Mouse (Mus musculus) E14TG2a.4 (cell line): ENCODE data around the gene Hexim1.

Experiments
- H3K27me3 ChIP-seq: 2 replicates; pipeline ENCODE4 v1.6.1; 2014; ENCODE audit warnings: low read length, control low read depth; ENCODE audit not compliant: insufficient read depth
- H3K36me3 ChIP-seq: 2 replicates; pipeline ENCODE4 v1.6.1; 2014; ENCODE audit warnings: low read length, control low read depth; ENCODE audit not compliant: insufficient read depth
- H3K4me1 ChIP-seq: replicated peaks from 2 replicates; pipeline ENCODE4 v1.6.1; 2014; ENCODE audit warnings: low read depth, low read length, control low read depth
- H3K4me3 ChIP-seq: replicated peaks from 2 replicates; pipeline ENCODE4 v1.5.1; 2014; ENCODE audit warnings: mild to moderate bottlenecking, low read length
- H3K9me3 ChIP-seq: 2 replicates; pipeline ENCODE4 v1.6.1; 2014; ENCODE audit warnings: low read length, control low read depth
- CTCF ChIP-seq: conservative IDR thresholded peaks from 2 replicates; pipeline ENCODE4 v1.5.1; 2014; ENCODE audit warnings: low read length
- NANOG ChIP-seq: IDR thresholded peaks from 2 replicates; pipeline ENCODE4 v1.6.1; 2014; ENCODE audit warnings: borderline replicate concordance, low read length, mixed read lengths
- POU5F1 ChIP-seq: IDR thresholded peaks from 2 replicates; pipeline ENCODE4 v1.6.1; 2014; ENCODE audit warnings: low read length, borderline replicate concordance

Gene Hexim1

DNA sequence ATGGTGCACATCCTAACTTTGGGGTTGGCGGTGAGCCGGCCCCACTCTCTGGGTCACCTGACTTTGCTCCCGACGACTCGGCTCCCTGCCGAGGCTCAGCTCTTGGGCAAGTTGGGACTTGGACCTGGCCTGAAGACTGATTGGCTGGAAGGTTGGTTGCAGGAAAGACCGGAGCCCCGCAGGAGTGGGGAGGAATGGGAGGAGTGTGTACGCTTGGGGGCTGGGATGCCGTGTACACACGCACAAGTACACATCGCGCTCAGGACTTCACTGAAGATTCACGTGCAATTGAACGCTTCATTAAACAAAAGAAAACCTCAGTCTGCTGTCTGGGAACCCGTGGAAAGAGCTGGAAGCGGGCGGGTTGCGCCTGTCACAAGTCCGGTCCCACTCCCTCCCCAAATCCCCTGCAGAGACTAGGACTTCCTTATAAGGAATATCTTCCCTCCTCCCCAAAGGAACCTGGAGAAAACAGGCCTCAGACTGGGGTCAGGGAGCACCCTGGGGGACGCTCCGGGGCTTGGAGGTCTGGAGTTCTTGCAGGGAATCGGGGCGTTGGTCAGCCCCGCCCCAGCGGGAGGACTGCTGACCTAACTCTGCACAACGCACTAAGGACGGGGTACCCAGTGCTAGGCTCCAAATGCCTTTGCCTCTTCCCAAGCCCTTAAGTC lies 4.0 kb upstream of the Hexim1 start:
- Histone ChIP-seq H3K9me3 (no peaks in the 10 kb centered on the region), H3K27me3 (no peaks in the 10 kb centered on the region), H3K4me1 (peaks cover 63% of the 10 kb centered on the region), H3K36me3 (peaks cover 33% of the 10 kb centered on the region), H3K4me3 (peak overlapping the region; percentile 89)
- TF ChIP-seq CTCF (no peak), POU5F1 (no peak), NANOG (no peak)

DNA sequence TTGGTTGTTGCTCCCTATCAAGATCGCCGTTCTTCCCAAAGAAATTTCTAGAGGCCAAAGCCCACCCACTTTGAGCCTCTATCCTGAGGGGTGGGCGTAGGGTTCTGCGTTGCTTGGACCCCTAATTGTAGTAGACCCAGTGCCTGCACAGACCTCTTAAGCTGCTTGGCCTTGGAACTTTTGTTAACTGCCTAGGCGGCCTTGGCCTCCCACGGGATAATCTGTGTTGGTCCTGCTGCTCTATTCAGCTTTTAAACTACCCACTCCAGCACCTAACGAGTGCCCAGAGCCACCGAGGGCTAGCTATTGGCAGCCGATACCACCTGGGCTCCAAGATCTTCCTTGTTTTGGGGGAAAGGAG lies 3.5 kb upstream of the Hexim1 start:
- H3K4me3 ChIP-seq = peak overlapping the region; percentile 89
- H3K36me3 ChIP-seq = peaks cover 37% of the 10 kb centered on the region
- no peaks in the 10 kb centered on the region for H3K27me3 ChIP-seq
- no peaks in the 10 kb centered on the region for H3K9me3 ChIP-seq
- peak; percentile 81 for TF ChIP-seq NANOG
- TF ChIP-seq POU5F1 = no peak
- no peak for TF ChIP-seq CTCF
- H3K4me1 ChIP-seq = peaks cover 59% of the 10 kb centered on the region

DNA sequence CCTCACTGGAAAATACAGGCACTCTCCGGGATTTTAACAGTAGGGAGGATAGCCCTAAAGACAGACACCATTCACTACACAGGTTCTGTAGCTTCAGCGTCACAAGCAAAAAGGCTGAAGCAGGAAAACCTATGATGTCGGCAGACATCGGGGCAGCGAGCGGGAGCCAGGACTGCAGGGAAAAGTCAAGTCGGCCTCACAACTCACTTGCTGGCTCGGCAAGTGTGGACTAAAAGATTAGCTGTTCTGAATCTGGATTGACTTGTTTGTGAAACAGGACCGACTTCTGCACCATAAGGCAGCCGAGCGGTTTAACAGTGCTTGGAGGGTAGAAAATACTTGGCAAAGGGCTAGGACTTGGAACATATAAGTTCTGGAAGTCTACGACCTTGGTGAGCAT lies 3.0 kb upstream of the Hexim1 start:
- no peaks in the 10 kb centered on the region for H3K27me3 ChIP-seq
- peak overlapping the region; percentile 89 for H3K4me3 ChIP-seq
- peaks cover 39% of the 10 kb centered on the region for H3K36me3 ChIP-seq
- H3K4me1 ChIP-seq = peaks cover 60% of the 10 kb centered on the region
- no peaks in the 10 kb centered on the region for H3K9me3 ChIP-seq
- no peak for TF ChIP-seq CTCF
- no peak for TF ChIP-seq NANOG
- TF ChIP-seq POU5F1 = no peak

DNA sequence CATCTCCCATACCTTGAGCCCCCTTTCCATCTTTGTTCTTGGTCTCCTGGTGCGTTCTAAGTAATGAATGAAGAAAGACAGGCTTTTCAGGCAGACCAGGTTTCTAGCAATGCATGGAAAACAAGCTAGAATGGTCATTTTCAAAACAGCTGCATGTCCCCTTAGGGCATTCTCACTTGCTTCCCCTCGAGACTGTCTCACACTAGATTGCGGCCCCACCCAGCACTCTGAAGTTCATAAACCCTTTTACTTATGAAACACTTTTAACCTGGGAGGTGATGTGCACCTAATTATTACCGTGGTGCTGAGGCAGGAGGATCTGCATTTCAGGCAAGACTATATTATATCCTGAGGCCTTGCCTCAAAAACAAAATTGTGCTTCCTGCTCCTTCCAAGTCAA lies 2.3 kb upstream of the Hexim1 start:
- peak overlapping the region; percentile 89 for H3K4me3 ChIP-seq

DNA sequence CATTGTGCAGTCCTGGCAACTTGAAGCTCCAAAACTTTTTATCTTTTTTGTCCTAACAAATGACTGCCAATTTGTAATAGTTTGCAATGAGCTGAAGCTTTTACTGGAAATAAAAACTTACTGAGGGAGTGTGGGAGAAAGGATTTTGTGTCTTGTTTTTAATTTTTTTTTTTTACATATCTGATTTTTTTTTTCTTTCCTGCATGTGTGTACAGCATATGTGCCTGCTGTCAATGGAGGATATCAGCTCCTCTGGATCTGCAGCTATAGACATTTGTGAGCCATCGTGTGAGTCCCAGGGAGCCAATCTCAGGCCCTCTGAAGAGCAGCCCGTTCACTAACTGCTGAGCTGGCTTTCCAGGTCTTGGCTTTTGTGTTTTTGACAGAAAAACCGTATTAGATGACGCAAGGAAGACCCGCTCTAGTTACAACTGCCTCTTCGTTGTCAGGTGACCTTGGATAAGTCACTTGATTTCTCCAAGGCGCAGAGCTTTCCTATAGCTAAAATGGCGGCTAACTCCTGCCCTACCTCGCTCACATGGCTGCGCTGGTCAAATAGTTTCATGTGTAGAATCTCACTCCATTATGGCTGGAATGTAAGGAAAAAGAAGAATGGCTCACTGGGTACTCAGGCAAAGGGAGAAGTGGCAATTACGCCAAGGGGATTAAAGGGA lies 1.6 kb upstream of the Hexim1 start:
- TF ChIP-seq POU5F1 = no peak
- no peak for TF ChIP-seq CTCF
- TF ChIP-seq NANOG = no peak
- H3K27me3 ChIP-seq = no peaks in the 10 kb centered on the region
- H3K36me3 ChIP-seq = peaks cover 39% of the 10 kb centered on the region
- peaks cover 67% of the 10 kb centered on the region for H3K4me1 ChIP-seq
- H3K9me3 ChIP-seq = no peaks in the 10 kb centered on the region
- H3K4me3 ChIP-seq = peak overlapping the region; percentile 89

More for the DNA sequence above, 2.3 kb upstream of the Hexim1 start:
- Histone ChIP-seq H3K36me3 (peaks cover 42% of the 10 kb centered on the region), H3K9me3 (no peaks in the 10 kb centered on the region), H3K4me1 (peaks cover 68% of the 10 kb centered on the region), H3K27me3 (no peaks in the 10 kb centered on the region)
- no peak for TF ChIP-seq POU5F1
- TF ChIP-seq NANOG = no peak
- no peak for TF ChIP-seq CTCF

DNA sequence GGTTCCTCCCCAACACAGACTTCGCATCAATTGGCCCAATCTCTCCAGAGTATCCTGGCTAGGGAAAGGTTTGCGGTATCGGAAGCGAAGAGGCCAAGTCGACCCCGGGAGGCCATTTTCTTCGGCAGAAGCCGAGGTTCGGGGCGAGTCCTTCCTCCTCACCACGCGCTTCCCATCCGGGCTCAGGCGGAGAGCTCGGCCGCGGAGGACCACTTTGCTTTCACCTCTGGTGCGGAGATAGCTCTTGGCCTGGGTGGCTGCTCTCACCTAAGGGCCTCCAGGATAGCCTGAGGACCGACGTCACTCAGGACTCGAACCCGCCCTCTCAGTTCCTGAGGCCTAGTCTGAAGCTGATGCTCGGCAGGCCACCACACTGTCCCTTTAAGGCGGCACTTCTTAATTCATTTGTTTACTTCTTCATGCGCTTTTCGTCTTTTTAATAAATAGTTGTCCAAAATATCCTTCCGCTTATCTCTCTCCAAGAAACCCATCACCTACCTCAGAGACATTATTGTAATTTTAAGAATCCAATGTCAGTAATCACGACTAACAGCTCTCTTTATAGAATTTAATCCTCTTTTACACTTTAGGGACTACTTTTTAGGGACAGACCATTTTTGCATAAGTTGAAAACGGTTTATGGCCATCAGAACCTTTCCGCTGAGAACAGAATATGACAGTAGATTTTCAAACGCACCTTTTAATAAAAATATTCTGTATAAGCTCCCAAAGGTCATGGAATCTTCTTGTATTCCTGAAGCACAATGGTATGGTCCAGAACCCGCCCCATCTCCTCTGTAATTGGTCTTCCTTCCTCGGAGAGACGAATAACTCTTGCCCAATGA lies 646 bp upstream of the Hexim1 start:
- peaks cover 36% of the 10 kb centered on the region for H3K36me3 ChIP-seq
- TF ChIP-seq NANOG = no peak
- TF ChIP-seq POU5F1 = no peak
- no peak for TF ChIP-seq CTCF
- no peaks in the 10 kb centered on the region for H3K9me3 ChIP-seq
- H3K4me3 ChIP-seq = peak overlapping the region; percentile 89
- H3K27me3 ChIP-seq = no peaks in the 10 kb centered on the region
- H3K4me1 ChIP-seq = peaks cover 58% of the 10 kb centered on the region

DNA sequence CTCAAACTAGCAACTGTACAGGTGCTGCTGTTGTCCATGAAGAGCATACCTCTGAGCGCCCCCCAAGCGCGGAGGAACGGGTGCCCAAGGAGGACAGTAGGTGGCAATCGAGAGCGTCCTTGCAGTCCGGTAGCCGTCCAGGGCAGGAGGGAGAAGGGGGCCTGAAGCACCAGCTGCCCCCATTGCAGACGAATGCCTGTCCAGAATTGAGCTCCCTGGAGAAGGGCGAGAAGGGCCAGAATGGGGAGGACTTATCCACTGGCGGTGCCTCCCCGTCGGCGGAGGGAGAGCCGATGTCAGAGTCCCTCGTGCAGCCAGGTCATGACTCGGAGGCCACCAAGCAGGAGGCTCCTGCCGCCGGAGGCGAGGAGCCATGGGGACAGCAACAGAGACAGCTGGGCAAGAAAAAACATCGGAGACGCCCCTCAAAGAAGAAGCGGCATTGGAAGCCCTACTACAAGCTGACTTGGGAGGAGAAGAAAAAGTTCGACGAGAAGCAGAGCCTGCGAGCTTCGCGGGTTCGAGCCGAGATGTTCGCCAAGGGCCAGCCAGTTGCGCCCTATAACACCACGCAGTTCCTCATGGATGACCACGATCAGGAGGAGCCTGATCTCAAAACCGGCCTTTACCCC lies 1.0 kb downstream of the Hexim1 start:
- Histone ChIP-seq H3K4me3 (peak overlapping the region; percentile 88), H3K36me3 (peaks cover 36% of the 10 kb centered on the region), H3K9me3 (no peaks in the 10 kb centered on the region), H3K27me3 (no peaks in the 10 kb centered on the region), H3K4me1 (peaks cover 48% of the 10 kb centered on the region)
- TF ChIP-seq NANOG (no peak), CTCF (peak; percentile 21), POU5F1 (no peak)

DNA sequence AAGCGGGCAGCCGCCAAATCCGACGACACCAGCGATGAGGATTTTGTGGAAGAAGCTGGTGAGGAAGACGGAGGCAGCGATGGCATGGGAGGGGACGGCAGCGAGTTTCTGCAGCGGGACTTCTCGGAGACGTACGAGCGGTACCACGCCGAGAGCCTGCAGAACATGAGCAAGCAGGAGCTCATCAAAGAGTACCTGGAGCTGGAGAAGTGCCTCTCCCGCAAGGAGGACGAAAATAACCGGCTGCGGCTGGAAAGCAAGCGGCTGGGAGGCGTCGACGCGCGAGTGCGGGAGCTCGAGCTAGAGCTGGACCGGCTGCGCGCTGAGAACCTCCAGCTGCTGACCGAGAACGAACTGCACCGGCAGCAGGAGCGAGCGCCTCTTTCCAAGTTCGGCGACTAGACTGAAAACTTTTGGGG lies 1.6 kb downstream of the Hexim1 start:
- Histone ChIP-seq H3K4me3 (peak overlapping the region; percentile 88), H3K27me3 (no peaks in the 10 kb centered on the region), H3K36me3 (peaks cover 36% of the 10 kb centered on the region), H3K9me3 (no peaks in the 10 kb centered on the region), H3K4me1 (peaks cover 43% of the 10 kb centered on the region)
- no peak for TF ChIP-seq POU5F1
- TF ChIP-seq NANOG = no peak
- no peak for TF ChIP-seq CTCF
